Mouse (Mus musculus) retina, postnatal 7 days (tissue): Measurements from ENCODE around the gene Lonp2.

ENCODE experiments used
- DNase-seq: peaks from one replicate; pipeline ENCODE4 v3.0.0-alpha.2; 2012; ENCODE audit warnings: low read depth, low spot score

The Lonp2 gene

DNA sequence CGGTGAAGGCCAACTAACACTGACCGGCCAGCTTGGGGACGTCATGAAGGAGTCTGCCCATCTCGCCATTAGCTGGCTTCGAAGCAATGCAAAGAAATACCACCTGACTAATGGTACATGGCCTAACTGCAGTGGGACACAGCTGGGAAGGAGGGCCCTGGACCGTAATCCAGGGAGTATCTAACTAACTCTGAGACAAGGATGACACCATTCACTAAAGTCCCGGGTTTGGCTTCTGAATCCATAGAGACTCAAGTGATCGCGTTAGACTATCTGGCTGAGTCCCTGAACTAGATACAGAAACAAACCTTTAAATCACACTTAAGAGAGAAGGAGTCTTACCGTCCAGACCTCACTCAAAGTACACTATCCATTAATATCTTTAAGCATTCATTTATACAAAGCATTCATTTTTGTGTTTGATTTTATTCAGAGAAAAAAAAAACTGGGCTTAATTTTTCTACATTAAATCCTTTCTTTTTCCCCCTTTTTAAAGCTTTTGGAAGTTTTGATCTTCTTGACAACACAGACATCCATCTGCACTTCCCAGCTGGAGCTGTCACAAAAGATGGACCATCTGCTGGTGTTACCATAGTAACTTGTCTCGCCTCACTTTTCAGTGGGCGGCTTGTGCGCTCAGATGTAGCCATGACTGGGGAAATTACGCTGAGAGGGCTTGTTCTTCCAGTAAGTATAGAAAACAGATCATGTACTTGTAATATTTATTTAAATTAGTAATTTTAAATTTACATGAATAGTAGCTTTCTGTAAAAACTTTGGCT, 89.8 kb downstream of the Lonp2 start:
- peak; percentile 6 for DNase-seq

- no peak for DNase-seq
These were observed 94.6 kb downstream of the Lonp2 start for GRCm38 (mm10) chr8:86718332-86718994.

DNA sequence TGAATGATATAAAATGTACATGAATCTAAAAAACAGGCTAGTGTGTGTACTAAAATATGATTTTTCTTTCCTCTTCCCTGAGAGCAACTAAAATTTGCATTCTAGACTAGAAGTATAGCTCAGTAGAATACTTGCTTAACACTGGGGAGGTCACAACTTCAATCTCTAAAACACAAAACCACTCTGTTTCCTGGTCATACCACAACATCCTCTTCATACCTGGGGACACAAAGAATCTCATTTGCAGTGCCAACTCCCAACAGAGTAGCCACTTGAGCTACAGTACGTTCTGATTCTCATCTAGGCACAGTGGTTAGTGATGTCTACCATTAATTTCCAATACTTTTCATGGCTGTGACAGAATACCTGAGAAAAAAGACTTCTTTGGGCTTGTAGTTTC, 95.5 kb downstream of the Lonp2 start:
- no peak for DNase-seq

- no peak for DNase-seq
These were observed 97.1 kb downstream of the Lonp2 start for GRCm38 (mm10) chr8:86720756-86721459.

DNA sequence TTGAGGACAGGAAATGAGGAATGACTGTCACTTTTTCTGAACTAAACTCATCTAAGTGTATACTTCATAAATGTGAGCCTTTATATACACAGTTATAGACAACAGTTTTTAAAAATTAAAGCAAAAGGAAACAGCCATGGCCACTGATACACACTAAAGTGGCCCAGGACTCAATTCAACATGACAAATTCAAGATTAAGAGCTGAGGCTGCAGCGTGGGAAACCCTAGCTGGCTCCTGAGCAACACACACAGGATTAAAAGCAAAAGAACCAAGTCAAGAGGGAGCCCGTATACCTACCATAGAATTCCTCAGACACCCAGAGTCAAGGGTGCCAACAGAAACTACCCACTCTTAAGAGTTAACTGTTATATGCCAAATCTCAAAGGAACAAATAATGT, 97.6 kb downstream of the Lonp2 start:
- no peak for DNase-seq

GRCm38 (mm10) chr8:86726959-86727358, 103.1 kb downstream of the Lonp2 start:
- DNase-seq, result no peak

- no peak for DNase-seq
These were observed 104.5 kb downstream of the Lonp2 start for GRCm38 (mm10) chr8:86728224-86728950.

GRCm38 (mm10) chr8:86730303-86730702, 106.5 kb downstream of the Lonp2 start:
- no peak for DNase-seq

DNA sequence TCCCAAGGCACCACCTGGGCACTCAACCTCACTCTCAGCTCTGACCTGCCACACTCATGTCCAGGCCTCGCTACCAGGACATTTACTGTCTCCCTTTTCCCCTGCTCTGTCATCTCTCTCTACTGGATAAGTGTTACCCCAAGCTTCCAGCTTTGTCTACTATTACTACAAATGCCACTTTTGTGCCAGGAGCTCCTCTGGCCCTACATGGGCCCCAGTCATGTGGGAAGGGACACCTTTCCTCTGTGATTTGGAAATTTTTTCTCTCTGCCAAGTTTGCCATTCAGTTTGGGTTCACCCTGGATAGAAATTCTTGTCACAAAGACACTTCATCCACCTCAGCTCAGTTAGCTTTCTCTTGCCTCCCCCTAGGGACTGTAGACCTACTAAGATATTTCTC, 107.0 kb downstream of the Lonp2 start:
- no peak for DNase-seq

- DNase-seq, result no peak
These were observed 110.3 kb downstream of the Lonp2 start for GRCm38 (mm10) chr8:86734171-86734570.

DNA sequence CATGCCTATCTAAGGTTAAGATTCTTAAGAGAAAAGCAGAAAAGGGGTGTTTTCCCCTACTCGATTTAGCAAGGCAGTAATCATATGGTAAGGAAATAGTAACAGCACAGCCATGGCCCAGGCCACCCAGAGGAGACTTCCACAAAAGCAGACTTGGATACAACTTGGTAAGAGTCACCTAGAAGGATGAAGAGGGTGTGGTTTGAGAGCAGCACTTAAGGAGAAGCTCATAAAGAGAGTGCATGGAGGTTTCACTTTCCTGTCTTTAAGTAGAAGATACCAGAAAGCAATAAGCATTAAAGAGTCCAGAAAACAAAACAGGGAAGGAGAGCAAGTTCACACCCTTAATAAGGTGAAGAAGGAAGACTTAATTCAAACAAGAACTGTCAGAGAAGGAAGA, 111.1 kb downstream of the Lonp2 start:
- no peak for DNase-seq

- DNase-seq, result no peak
These were observed 111.7 kb downstream of the Lonp2 start for GRCm38 (mm10) chr8:86735446-86736111.

- DNase-seq, result no peak
These were observed 117.1 kb downstream of the Lonp2 start for GRCm38 (mm10) chr8:86740899-86741298.

DNA sequence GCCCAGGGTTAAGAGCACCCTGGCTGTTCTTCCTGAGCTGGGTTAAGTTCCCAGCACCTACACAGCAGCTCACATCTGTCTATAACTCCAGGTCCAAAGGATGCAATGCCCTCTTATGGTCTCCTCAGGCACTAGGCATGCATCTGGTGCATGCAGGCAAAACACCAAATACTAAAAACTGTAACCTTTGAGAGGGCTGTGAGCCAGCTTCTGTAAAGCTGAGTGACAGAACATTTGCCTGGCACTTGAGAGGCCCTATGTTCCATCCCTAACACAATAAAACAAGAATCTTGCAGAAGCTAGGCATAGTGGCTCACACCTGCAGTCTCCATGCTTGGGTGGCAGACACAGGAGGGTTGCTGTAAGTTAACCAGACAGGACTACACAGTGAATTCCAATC, 117.8 kb downstream of the Lonp2 start:
- DNase-seq, result no peak

GRCm38 (mm10) chr8:86742605-86743345, 118.9 kb downstream of the Lonp2 start:
- no peak for DNase-seq

GRCm38 (mm10) chr8:86744313-86745220, 120.7 kb downstream of the Lonp2 start:
- no peak for DNase-seq

- DNase-seq, result peak; percentile 69
These were observed 121.5 kb downstream of the Lonp2 start, which contains the start of the genes Gm10638 and Siah1a for GRCm38 (mm10) chr8:86745221-86745934. Gene Gm10638, plus strand, starts transcription at chr8:86745699. Gene Siah1a, minus strand, starts transcription at chr8:86745934.

DNA sequence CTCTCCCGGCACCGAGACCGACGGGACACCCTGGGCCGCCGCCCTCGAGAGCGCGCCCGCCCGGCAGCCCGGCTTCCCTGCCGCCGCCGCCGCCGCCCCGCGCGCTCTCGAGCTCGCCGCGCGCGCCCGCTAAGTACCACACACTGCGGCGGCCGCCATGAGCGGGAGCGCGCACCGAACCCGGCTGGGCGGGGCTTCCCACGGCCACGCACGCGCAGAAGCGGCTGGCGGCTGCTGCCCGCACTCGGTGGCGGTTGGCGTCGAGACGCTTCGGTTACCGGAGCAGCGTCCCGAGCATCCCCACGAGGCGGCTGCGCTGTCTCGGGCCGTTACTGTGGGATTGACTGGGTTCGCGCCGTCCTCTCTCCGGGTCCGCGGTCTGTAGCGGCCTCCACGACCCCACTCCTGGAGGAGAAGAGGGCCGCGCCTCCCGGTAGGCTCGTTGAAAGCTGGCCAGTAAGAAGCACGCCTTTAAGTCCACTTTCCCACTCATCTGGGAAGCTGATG, 122.1 kb downstream of the Lonp2 start:
- peak; percentile 86 for DNase-seq

DNA sequence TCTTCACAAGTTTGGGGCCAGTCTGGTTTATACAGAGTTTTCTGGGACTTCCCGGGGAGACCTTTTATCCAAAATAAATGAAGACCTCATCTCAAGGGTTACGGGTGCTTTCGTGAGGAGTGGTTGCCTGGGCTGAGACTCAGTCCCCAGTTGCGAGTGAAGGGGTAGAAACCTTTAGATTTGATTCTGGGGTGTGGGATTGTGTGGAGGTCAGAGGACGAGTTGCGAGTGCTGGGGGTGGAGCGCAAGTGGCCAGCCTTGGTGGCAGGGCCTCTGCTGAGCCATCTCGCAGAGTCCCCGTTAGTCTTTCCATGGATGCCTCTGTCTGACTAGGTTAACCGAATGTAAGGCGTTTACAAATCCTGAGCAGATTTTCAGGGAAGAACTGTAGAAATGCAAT, 122.7 kb downstream of the Lonp2 start:
- DNase-seq, result no peak
